Mouse (Mus musculus): ENCODE data around the gene 9130230L23Rik. TPM values are rescaled to one million over a fixed set of nuclear protein-coding genes. Genes with fewer than 3 reads are reported as not detected.

9130230L23Rik gene
- polyA plus RNA-seq, 1 experiment from 2014 or later, result 0.45 TPM

GRCm38 (mm10) chr5:66037066-66037465, 33.0 kb upstream of the 9130230L23Rik start:
- Histone ChIP-seq H3K27ac (replicated peaks; ENCODE audit: low read depth, low read length) (no peak overlapping the region), H3K4me2 (ENCODE audit: low read depth, low read length) (no peak overlapping the region), H3K4me3 (ENCODE audit: low read depth, low read length) (no peak overlapping the region), H3K27me3 (replicated peaks; ENCODE audit: control insufficient read depth, insufficient read depth, low read length) (no peaks in the 10 kb centered on the region), H3K4me1 (ENCODE audit: control insufficient read depth, insufficient read depth, low read length) (peaks cover 3% of the 10 kb centered on the region; the same call in 1 of the 2 replicates), H3K36me3 (ENCODE audit: control insufficient read depth, insufficient read depth, low read length) (no peaks in the 10 kb centered on the region), H3K9me3 (ENCODE audit: control insufficient read depth, low read length) (no peaks in the 10 kb centered on the region), H3K9ac (ENCODE audit: low read depth, low read length) (no peak overlapping the region)
- DNase-seq (ENCODE audit: low spot score) (no peak), ATAC-seq (ENCODE audit: low read depth) (no peak)
- 65% methylated on average over 6 of the region's 6 CpGs for WGBS

GRCm38 (mm10) chr5:66036440-66037054, 32.5 kb upstream of the 9130230L23Rik start:
- no peak overlapping the region for H3K9ac ChIP-seq (ENCODE audit: low read depth, low read length)
- 45% methylated on average over 7 of the region's 7 CpGs for WGBS

GRCm38 (mm10) chr5:66034375-66035195, 30.5 kb upstream of the 9130230L23Rik start:
- peak; percentile 22 for DNase-seq (ENCODE audit: low spot score)
- Histone ChIP-seq H3K4me1 (ENCODE audit: control insufficient read depth, insufficient read depth, low read length) (peaks cover 3% of the 10 kb centered on the region; the same call in 1 of the 2 replicates), H3K9ac (ENCODE audit: low read depth, low read length) (no peak overlapping the region), H3K4me3 (ENCODE audit: low read depth, low read length) (no peak overlapping the region), H3K27ac (replicated peaks; ENCODE audit: low read depth, low read length) (no peak overlapping the region), H3K36me3 (ENCODE audit: control insufficient read depth, insufficient read depth, low read length) (no peaks in the 10 kb centered on the region), H3K27me3 (replicated peaks; ENCODE audit: control insufficient read depth, insufficient read depth, low read length) (no peaks in the 10 kb centered on the region), H3K9me3 (ENCODE audit: control insufficient read depth, low read length) (no peaks in the 10 kb centered on the region), H3K4me2 (ENCODE audit: low read depth, low read length) (no peak overlapping the region)
- ATAC-seq (ENCODE audit: low read depth), result peak; percentile 48; the same call in 1 of the 2 replicates
- WGBS, result 39% methylated on average over 14 of the region's 14 CpGs

More at GRCm38 (mm10) chr5:66036440-66037054, 32.5 kb upstream of the 9130230L23Rik start:
- H3K27ac ChIP-seq (replicated peaks; ENCODE audit: low read depth, low read length), result no peak overlapping the region
- no peaks in the 10 kb centered on the region for H3K36me3 ChIP-seq (ENCODE audit: control insufficient read depth, insufficient read depth, low read length)
- no peaks in the 10 kb centered on the region for H3K27me3 ChIP-seq (replicated peaks; ENCODE audit: control insufficient read depth, insufficient read depth, low read length)
- peak; percentile 38 for DNase-seq (ENCODE audit: low spot score)
- H3K4me3 ChIP-seq (ENCODE audit: low read depth, low read length), result no peak overlapping the region
- H3K4me1 ChIP-seq (ENCODE audit: control insufficient read depth, insufficient read depth, low read length), result peaks cover 3% of the 10 kb centered on the region; the same call in 1 of the 2 replicates
- no peaks in the 10 kb centered on the region for H3K9me3 ChIP-seq (ENCODE audit: control insufficient read depth, low read length)
- H3K4me2 ChIP-seq (ENCODE audit: low read depth, low read length), result no peak overlapping the region
- ATAC-seq (ENCODE audit: low read depth), result peak; percentile 45; the same call in 1 of the 2 replicates

GRCm38 (mm10) chr5:66032826-66033225, 28.7 kb upstream of the 9130230L23Rik start:
- no peak overlapping the region for H3K4me3 ChIP-seq (ENCODE audit: low read depth, low read length)
- WGBS, result 96% methylated on average over 1 of the region's 1 CpGs
- peaks cover 3% of the 10 kb centered on the region; the same call in 1 of the 2 replicates for H3K4me1 ChIP-seq (ENCODE audit: control insufficient read depth, insufficient read depth, low read length)
- no peak for DNase-seq (ENCODE audit: low spot score)
- no peaks in the 10 kb centered on the region for H3K36me3 ChIP-seq (ENCODE audit: control insufficient read depth, insufficient read depth, low read length)
- no peak for ATAC-seq (ENCODE audit: low read depth)
- no peak overlapping the region for H3K4me2 ChIP-seq (ENCODE audit: low read depth, low read length)
- H3K27ac ChIP-seq (replicated peaks; ENCODE audit: low read depth, low read length), result no peak overlapping the region
- H3K9ac ChIP-seq (ENCODE audit: low read depth, low read length), result no peak overlapping the region
- no peaks in the 10 kb centered on the region for H3K9me3 ChIP-seq (ENCODE audit: control insufficient read depth, low read length)
- H3K27me3 ChIP-seq (replicated peaks; ENCODE audit: control insufficient read depth, insufficient read depth, low read length), result no peaks in the 10 kb centered on the region

GRCm38 (mm10) chr5:66031699-66032098, 27.6 kb upstream of the 9130230L23Rik start:
- H3K36me3 ChIP-seq (ENCODE audit: control insufficient read depth, insufficient read depth, low read length), result peaks cover 6% of the 10 kb centered on the region
- H3K4me2 ChIP-seq (ENCODE audit: low read depth, low read length), result no peak overlapping the region
- H3K4me3 ChIP-seq (ENCODE audit: low read depth, low read length), result no peak overlapping the region
- 0 out of 2 replicates have a peak, but pooled peaks cover 5% of the 10 kb centered on the region for H3K9me3 ChIP-seq (ENCODE audit: control insufficient read depth, low read length)
- no peak overlapping the region for H3K27ac ChIP-seq (replicated peaks; ENCODE audit: low read depth, low read length)
- no peak overlapping the region for H3K9ac ChIP-seq (ENCODE audit: low read depth, low read length)
- DNase-seq (ENCODE audit: low spot score) (no peak), ATAC-seq (ENCODE audit: low read depth) (no peak)
- H3K27me3 ChIP-seq (replicated peaks; ENCODE audit: control insufficient read depth, insufficient read depth, low read length), result no peaks in the 10 kb centered on the region
- 82% methylated on average over 5 of the region's 5 CpGs for WGBS
- peaks cover 3% of the 10 kb centered on the region; the same call in 1 of the 2 replicates for H3K4me1 ChIP-seq (ENCODE audit: control insufficient read depth, insufficient read depth, low read length)

GRCm38 (mm10) chr5:66028232-66028631, 24.1 kb upstream of the 9130230L23Rik start:
- no peak overlapping the region for H3K27ac ChIP-seq (replicated peaks; ENCODE audit: low read depth, low read length)
- no peak for DNase-seq (ENCODE audit: low spot score)
- H3K4me3 ChIP-seq (ENCODE audit: low read depth, low read length), result no peak overlapping the region
- no peak for ATAC-seq (ENCODE audit: low read depth)
- H3K4me2 ChIP-seq (ENCODE audit: low read depth, low read length), result no peak overlapping the region
- H3K4me1 ChIP-seq (ENCODE audit: control insufficient read depth, insufficient read depth, low read length), result no peaks in the 10 kb centered on the region
- WGBS, result 84% methylated on average over 5 of the region's 5 CpGs
- 0 out of 2 replicates have a peak, but pooled peaks cover 10% of the 10 kb centered on the region for H3K9me3 ChIP-seq (ENCODE audit: control insufficient read depth, low read length)
- H3K27me3 ChIP-seq (replicated peaks; ENCODE audit: control insufficient read depth, insufficient read depth, low read length), result no peaks in the 10 kb centered on the region
- H3K36me3 ChIP-seq (ENCODE audit: control insufficient read depth, insufficient read depth, low read length), result peaks cover 18% of the 10 kb centered on the region
- no peak overlapping the region for H3K9ac ChIP-seq (ENCODE audit: low read depth, low read length)

- no peak overlapping the region for H3K9ac ChIP-seq (ENCODE audit: low read depth, low read length)
- WGBS, result 96% methylated on average over 8 of the region's 8 CpGs
Measured at GRCm38 (mm10) chr5:66027206-66027605, 23.1 kb upstream of the 9130230L23Rik start.

GRCm38 (mm10) chr5:66026796-66027195, 22.7 kb upstream of the 9130230L23Rik start:
- Histone ChIP-seq H3K27me3 (replicated peaks; ENCODE audit: control insufficient read depth, insufficient read depth, low read length) (no peaks in the 10 kb centered on the region), H3K9me3 (ENCODE audit: control insufficient read depth, low read length) (0 out of 2 replicates have a peak, but pooled peaks cover 10% of the 10 kb centered on the region), H3K9ac (ENCODE audit: low read depth, low read length) (no peak overlapping the region), H3K27ac (replicated peaks; ENCODE audit: low read depth, low read length) (no peak overlapping the region), H3K4me3 (ENCODE audit: low read depth, low read length) (no peak overlapping the region), H3K4me1 (ENCODE audit: control insufficient read depth, insufficient read depth, low read length) (no peaks in the 10 kb centered on the region), H3K36me3 (ENCODE audit: control insufficient read depth, insufficient read depth, low read length) (peaks cover 18% of the 10 kb centered on the region), H3K4me2 (ENCODE audit: low read depth, low read length) (no peak overlapping the region)
- 99% methylated on average over 31 of the region's 31 CpGs for WGBS
- DNase-seq (ENCODE audit: low spot score) (no peak), ATAC-seq (ENCODE audit: low read depth) (no peak)

More at GRCm38 (mm10) chr5:66027206-66027605, 23.1 kb upstream of the 9130230L23Rik start:
- Histone ChIP-seq H3K4me1 (ENCODE audit: control insufficient read depth, insufficient read depth, low read length) (no peaks in the 10 kb centered on the region), H3K27ac (replicated peaks; ENCODE audit: low read depth, low read length) (no peak overlapping the region), H3K27me3 (replicated peaks; ENCODE audit: control insufficient read depth, insufficient read depth, low read length) (no peaks in the 10 kb centered on the region), H3K4me2 (ENCODE audit: low read depth, low read length) (no peak overlapping the region), H3K4me3 (ENCODE audit: low read depth, low read length) (no peak overlapping the region), H3K9me3 (ENCODE audit: control insufficient read depth, low read length) (0 out of 2 replicates have a peak, but pooled peaks cover 10% of the 10 kb centered on the region), H3K36me3 (ENCODE audit: control insufficient read depth, insufficient read depth, low read length) (peaks cover 18% of the 10 kb centered on the region)
- DNase-seq (ENCODE audit: low spot score) (no peak), ATAC-seq (ENCODE audit: low read depth) (no peak)
